Comparison of ENCODE assay signal across 8 mouse cellular contexts in genomic region chr12:12995974-12996361, GRCm38 (mm10).
"Had no signal": no experiment of that assay in that cellular context is flagged by ENCODE, and none has a peak within 500 bp of the region (broad histone marks: within the 10 kb centered on the region; RNA-seq: fewer than 3 reads in every experiment).

No protein-coding gene starts in this region.

- H3K27ac ChIP-seq: layer of hippocampus, adult 2 months; liver, embryonic 13.5 days; midbrain, embryonic 15.5 days; neural tube, embryonic 13.5 days had no signal

- H3K9ac ChIP-seq: liver, embryonic 13.5 days; liver, postnatal 0 days; midbrain, embryonic 15.5 days; neural tube, embryonic 13.5 days had no signal

- H3K27me3 ChIP-seq: liver, embryonic 13.5 days; midbrain, embryonic 15.5 days; neural tube, embryonic 13.5 days had no signal

- H3K9me3 ChIP-seq: liver, embryonic 13.5 days; midbrain, embryonic 15.5 days; neural tube, embryonic 13.5 days had no signal

- H3K36me3 ChIP-seq: liver, embryonic 13.5 days; midbrain, embryonic 15.5 days; neural tube, embryonic 13.5 days had no signal

- H3K4me3 ChIP-seq: layer of hippocampus, adult 2 months; liver, embryonic 13.5 days; midbrain, embryonic 15.5 days; neural tube, embryonic 13.5 days had no signal

- H3K4me1 ChIP-seq: liver, embryonic 13.5 days had no signal

- DNase-seq: kidney, adult 18-20 months; liver, embryonic 13.5 days; right cerebral cortex, postnatal 14 days; thymus, postnatal 36 days had no signal

- H3K4me2 ChIP-seq: liver, embryonic 13.5 days; midbrain, embryonic 15.5 days; neural tube, embryonic 13.5 days had no signal
